Mouse (Mus musculus) stomach, postnatal 0 days (tissue): ENCODE measurements around the gene Cxcl9. TPM values are rescaled to one million over a fixed set of nuclear protein-coding genes. Genes with fewer than 3 reads are reported as not detected.
A peak's percentile ranks its signal among the peaks of the same experiment; 100 is the strongest.
"Not testable (repeated sequence)": the region's sequence is repeated elsewhere in the genome, so short reads cannot be mapped to it uniquely, and the experiment has no call there.

ENCODE experiments used
- ATAC-seq: fragments of 200-750 bp; cut with Nextera tagmentation; 2 replicates; pipeline ENCODE4 v1.8.0; 2017; ENCODE audit not compliant: low FRiP score, low TSS enrichment
- DNase-seq: peaks from one replicate; pipeline ENCODE4 v3.0.0-alpha.2; 2016; ENCODE audit warnings: low spot score
- H3K27ac ChIP-seq: fragments of 300-500 bp; sonication (generic); replicated peaks from 2 replicates; pipeline ENCODE4 v1.5.1; 2014; ENCODE audit warnings: mild to moderate bottlenecking, control low read depth
- H3K27me3 ChIP-seq: fragments of 300-500 bp; sonication (generic); 2 replicates; pipeline ENCODE4 v1.6.1; 2014; ENCODE audit warnings: low read length; ENCODE audit not compliant: control insufficient read depth, insufficient read depth
- H3K36me3 ChIP-seq: fragments of 300-500 bp; sonication (generic); 2 replicates; pipeline ENCODE4 v1.6.1; 2014; ENCODE audit warnings: low read length, mixed read lengths; ENCODE audit not compliant: control insufficient read depth, insufficient read depth
- H3K4me1 ChIP-seq: fragments of 300-500 bp; sonication (generic); replicated peaks from 2 replicates; pipeline ENCODE4 v1.6.1; 2014; ENCODE audit warnings: antibody characterized with exemption; ENCODE audit not compliant: control insufficient read depth, insufficient read depth
- H3K4me2 ChIP-seq: fragments of 300-500 bp; sonication (generic); replicated peaks from 2 replicates; pipeline ENCODE4 v1.6.1; 2014; ENCODE audit warnings: low read depth, mild to moderate bottlenecking, control low read depth, moderate library complexity
- H3K4me3 ChIP-seq: fragments of 300-500 bp; sonication (generic); 2 replicates; pipeline ENCODE4 v1.5.1; 2014; ENCODE audit warnings: low read depth, low read length, control low read depth
- H3K9ac ChIP-seq: fragments of 300-500 bp; sonication (generic); 2 replicates; pipeline ENCODE4 v1.6.1; 2014; ENCODE audit warnings: mild to moderate bottlenecking, low read length, control low read depth, mixed read lengths
- H3K9me3 ChIP-seq: fragments of 300-500 bp; sonication (generic); 2 replicates; pipeline ENCODE4 v1.6.1; 2016; ENCODE audit warnings: low read length; ENCODE audit not compliant: control insufficient read depth
- CTCF ChIP-seq: IDR thresholded peaks from 2 replicates; pipeline ENCODE4 v1.5.1; 2016; ENCODE audit warnings: antibody characterized with exemption, low read depth, mild to moderate bottlenecking, moderate library complexity
- EP300 ChIP-seq: optimal IDR thresholded peaks from 2 replicates; pipeline ENCODE3; 2016; ENCODE audit warnings: antibody characterized with exemption
- WGBS: fragments of 180-500 bp; shearing (Covaris S2); extraction: QIAGEN DNeasy Blood & Tissue Kit; methylation state at CpG from one replicate; pipeline ENCODE4 v1.1.7; 2014; 5-methylcytosine and 5-hydroxymethylcytosine counted together
- polyA plus RNA-seq: library from polyadenylated mRNA; unstranded; fragments of >200 nt; fragmentation: Nextera tagmentation; extraction: Ambion mirVana; gene quantifications from 2 replicates; pipeline ENCODE4 v1.2.1, GENCODE M21; 2015

The Cxcl9 gene
- polyA plus RNA-seq, 1 experiment from 2014 or later = 0.11 TPM

DNA sequence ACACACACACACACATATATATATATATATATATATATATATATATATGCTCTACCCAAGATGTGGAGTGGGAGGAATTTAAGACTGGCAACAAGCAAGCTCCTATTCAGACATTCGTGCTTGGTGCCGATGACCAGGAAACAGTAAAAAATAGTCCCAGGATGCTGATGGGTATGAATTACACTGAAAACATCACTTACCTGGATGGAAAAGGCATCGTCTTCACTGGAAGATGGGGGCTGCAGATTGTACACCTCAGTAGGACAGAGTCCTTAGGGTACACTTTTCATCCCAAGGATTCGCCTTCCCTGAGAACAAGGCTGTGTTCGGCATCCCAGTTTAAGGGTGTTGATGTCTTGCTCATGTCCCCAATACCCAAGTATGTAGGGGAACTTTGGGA lies 36.1 kb upstream of the Cxcl9 start:
- Histone ChIP-seq H3K36me3 (no peaks in the 10 kb centered on the region), H3K27me3 (no peaks in the 10 kb centered on the region), H3K9ac (no peak overlapping the region), H3K9me3 (no peaks in the 10 kb centered on the region), H3K27ac (no peak overlapping the region), H3K4me3 (no peak overlapping the region), H3K4me1 (no peaks in the 10 kb centered on the region), H3K4me2 (no peak overlapping the region)
- TF ChIP-seq EP300 (no peak), CTCF (no peak)
- WGBS = 91% methylated on average over 5 of the region's 5 CpGs
- ATAC-seq (no peak), DNase-seq (no peak)

- Histone ChIP-seq H3K36me3 (no peaks in the 10 kb centered on the region), H3K4me3 (no peak overlapping the region), H3K27ac (no peak overlapping the region), H3K4me1 (no peaks in the 10 kb centered on the region), H3K27me3 (no peaks in the 10 kb centered on the region), H3K9ac (no peak overlapping the region), H3K4me2 (no peak overlapping the region), H3K9me3 (no peaks in the 10 kb centered on the region)
- no peak for TF ChIP-seq EP300
- TF ChIP-seq CTCF = no peak
- DNase-seq (no peak), ATAC-seq (no peak)
- 16% methylated on average over 4 of the region's 4 CpGs for WGBS
These were observed 35.3 kb upstream of the Cxcl9 start for GRCm38 (mm10) chr5:92363179-92363578.

DNA sequence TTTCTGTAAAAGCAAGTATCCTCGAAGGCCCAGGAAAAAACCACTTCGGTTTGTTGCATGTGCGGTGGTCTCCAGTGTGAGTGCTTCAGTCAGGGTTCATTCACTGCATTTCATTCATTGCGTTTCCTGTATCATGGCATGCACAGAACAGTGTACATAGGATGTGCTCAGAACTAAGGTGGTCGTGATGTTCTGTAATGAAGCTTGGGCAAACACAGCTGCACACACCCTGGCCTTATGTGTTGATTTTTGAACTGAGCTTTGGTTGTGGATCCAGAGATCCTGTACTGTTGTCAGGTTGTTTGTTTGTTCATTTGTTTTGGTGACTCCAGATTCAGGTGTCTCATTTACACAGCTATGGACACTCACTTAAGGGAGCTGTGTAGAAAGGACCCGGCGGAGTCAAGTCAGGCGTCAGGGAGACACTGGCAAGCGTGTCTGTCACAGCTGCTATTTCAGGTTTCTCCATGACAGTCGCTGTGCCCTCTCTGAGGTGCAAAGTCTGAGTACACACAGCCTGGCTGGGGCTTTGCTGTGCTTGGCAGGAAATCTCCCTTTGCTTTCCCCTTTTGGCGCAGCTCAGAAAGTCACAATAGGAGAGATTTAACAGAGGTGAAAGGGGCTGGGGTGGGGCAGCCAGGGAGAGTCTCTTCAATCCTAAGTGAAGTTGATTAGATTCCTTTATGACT lies 31.0 kb upstream of the Cxcl9 start:
- DNase-seq = no peak
- ATAC-seq = no peak
- Histone ChIP-seq H3K9ac (no peak overlapping the region), H3K4me3 (no peak overlapping the region), H3K27me3 (no peaks in the 10 kb centered on the region), H3K9me3 (no peaks in the 10 kb centered on the region), H3K4me2 (no peak overlapping the region), H3K36me3 (no peaks in the 10 kb centered on the region), H3K4me1 (no peaks in the 10 kb centered on the region), H3K27ac (no peak overlapping the region)
- TF ChIP-seq EP300 (no peak), CTCF (no peak)
- 66% methylated on average over 11 of the region's 11 CpGs for WGBS

DNA sequence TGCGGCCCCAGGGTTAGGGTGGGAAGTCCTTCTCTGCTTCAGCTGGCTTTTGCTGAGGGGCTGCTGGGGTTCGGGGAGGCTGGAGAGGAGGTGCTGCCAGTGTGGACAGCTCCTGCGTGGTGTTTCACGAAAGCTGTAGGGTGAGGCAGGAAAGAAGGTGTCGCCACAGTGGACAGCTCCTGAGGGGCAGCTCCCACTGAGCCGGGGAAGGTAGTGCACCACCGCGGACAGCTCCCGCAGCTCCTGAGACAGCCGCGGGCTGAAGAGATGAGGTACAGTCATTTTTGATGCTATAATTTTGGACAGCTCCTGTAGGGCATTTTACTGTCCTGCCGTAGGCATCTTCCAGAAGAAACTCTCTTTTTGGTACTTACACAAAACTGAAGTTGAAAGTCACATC lies 30.2 kb upstream of the Cxcl9 start:
- peak; percentile 42 for DNase-seq
- Histone ChIP-seq H3K4me2 (no peak overlapping the region), H3K27me3 (no peaks in the 10 kb centered on the region), H3K9ac (no peak overlapping the region), H3K9me3 (no peaks in the 10 kb centered on the region), H3K4me3 (no peak overlapping the region), H3K36me3 (no peaks in the 10 kb centered on the region), H3K4me1 (no peaks in the 10 kb centered on the region), H3K27ac (no peak overlapping the region)
- ATAC-seq = no peak
- TF ChIP-seq CTCF (no peak), EP300 (no peak)
- 18% methylated on average over 11 of the region's 12 CpGs for WGBS

GRCm38 (mm10) chr5:92353517-92353916 lies 25.6 kb upstream of the Cxcl9 start:
- Histone ChIP-seq H3K36me3 (no peaks in the 10 kb centered on the region), H3K4me2 (peak overlapping the region; percentile 47), H3K27me3 (no peaks in the 10 kb centered on the region), H3K9me3 (no peaks in the 10 kb centered on the region), H3K27ac (0 out of 2 replicates have a peak overlapping the region, but pooled peaks have one; percentile 8), H3K4me3 (peak overlapping the region; percentile 38), H3K9ac (0 out of 2 replicates have a peak overlapping the region, but pooled peaks have one; percentile 35), H3K4me1 (no peaks in the 10 kb centered on the region)
- DNase-seq (peak; percentile 37), ATAC-seq (peak; percentile 59; the same call in 1 of the 2 replicates)
- TF ChIP-seq CTCF (no peak), EP300 (no peak)
- WGBS = 25% methylated on average over 11 of the region's 11 CpGs

DNA sequence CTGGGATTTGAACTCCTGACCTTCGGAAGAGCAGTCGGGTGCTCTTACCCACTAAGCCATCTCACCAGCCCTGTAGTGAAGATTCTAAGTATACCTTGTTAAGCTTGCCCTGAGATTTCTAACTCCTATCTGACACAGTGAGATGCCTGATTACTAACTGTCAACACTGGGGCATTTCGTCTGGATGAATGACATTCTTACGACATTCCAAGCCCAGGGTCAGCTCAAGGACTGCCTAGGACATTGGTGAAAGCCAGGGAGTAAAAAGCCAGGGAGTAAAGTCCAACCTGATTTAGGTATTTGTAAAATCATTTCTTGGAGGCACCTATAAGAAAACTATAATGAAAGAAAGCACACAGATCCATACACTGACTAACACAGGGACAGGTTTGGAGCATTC lies 24.8 kb upstream of the Cxcl9 start:
- 59% methylated on average over 4 of the region's 4 CpGs for WGBS
- not testable (repeated sequence) for DNase-seq, H3K9me3 ChIP-seq, H3K9ac ChIP-seq, H3K4me3 ChIP-seq, H3K4me2 ChIP-seq, H3K4me1 ChIP-seq, H3K36me3 ChIP-seq, H3K27ac ChIP-seq, H3K27me3 ChIP-seq, ATAC-seq
